Mouse (Mus musculus) G1E (cell line): ENCODE results near the gene Pex11a.

Experiments
- CTCF ChIP-seq: IDR thresholded peaks from 2 replicates; pipeline ENCODE4 v1.5.1; 2012; ENCODE audit warnings: low read depth, low read length, inconsistent platforms, mixed read lengths
- GATA1 ChIP-seq: IDR thresholded peaks from 2 replicates; pipeline ENCODE4 v1.6.1; 2012; ENCODE audit warnings: borderline replicate concordance, low read length, inconsistent platforms, mixed read lengths
- TAL1 ChIP-seq: conservative IDR thresholded peaks from 2 replicates; pipeline ENCODE4 v1.6.1; 2012; ENCODE audit warnings: low read depth, low read length, inconsistent platforms, mixed read lengths

- TF ChIP-seq CTCF (peak; percentile 96), TAL1 (no peak), GATA1 (no peak)
Measured at GRCm38 (mm10) chr7:79729169-79729568, 13.8 kb downstream of the Pex11a start.
